Mouse (Mus musculus): ENCODE measurements around the gene Gm12216.

DNA sequence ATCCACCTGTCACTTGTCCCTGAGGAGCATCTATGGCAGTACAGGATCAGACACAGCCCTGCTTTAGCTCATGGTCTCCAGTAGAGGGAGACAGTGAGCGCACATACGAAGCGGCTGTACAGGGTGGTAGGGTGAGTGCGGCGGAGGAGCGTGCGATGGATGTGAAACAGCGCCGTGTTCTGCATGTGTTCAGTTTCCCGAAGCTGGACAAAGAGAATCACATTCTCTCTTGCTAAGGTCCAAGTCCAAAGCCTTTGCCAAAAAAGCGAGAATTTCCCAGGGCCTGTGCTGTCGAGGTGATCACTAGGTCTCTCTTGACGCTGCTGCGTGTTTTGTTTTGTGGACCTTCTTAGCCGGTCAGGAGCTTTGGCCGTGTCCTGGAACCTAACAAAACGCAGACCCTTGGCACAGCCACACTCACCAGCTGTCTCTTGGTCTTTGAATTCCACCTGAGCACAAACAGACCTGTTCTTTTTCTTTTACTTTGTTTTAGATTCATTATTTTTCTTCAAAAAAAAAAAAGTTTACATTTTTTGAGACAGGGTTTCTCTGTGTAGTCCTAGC, 123.3 kb downstream of the Gm12216 start:
- TF ChIP-seq CTCF (IDR thresholded peaks at IDR 0.05; ENCODE audit: low read depth) (peak; percentile 98), EP300 (IDR thresholded peaks at IDR 0.05; ENCODE audit: low read depth) (no peak)

Measured in liver, embryonic 14.5 days (tissue).